Mouse (Mus musculus) forebrain, postnatal 0 days (tissue): ENCODE measurements at regions not wholly inside any gene's neighbourhood (a gene's known extent, or its start where the extent isn't known, plus 50 kb on each side); places are given as distances from the start of the nearest gene placed in this dataset.
"Not testable (repeated sequence)": the region's sequence is repeated elsewhere in the genome, so short reads cannot be mapped to it uniquely, and the experiment has no call there.

Experiments
- ATAC-seq: fragments of 200-750 bp; cut with Nextera tagmentation; 2 replicates; pipeline ENCODE4 v1.8.0; 2017; ENCODE audit warnings: mild to moderate bottlenecking, moderate library complexity
- DNase-seq: peaks from one replicate; pipeline ENCODE4 v3.0.0-alpha.2; 2015
- H3K27ac ChIP-seq: fragments of 300-500 bp; sonication (generic); 2 replicates; pipeline ENCODE4 v1.5.1; 2014; ENCODE audit warnings: low read depth, mild to moderate bottlenecking, antibody characterized with exemption, low read length, moderate library complexity, mixed read lengths
- H3K27me3 ChIP-seq: fragments of 300-500 bp; sonication (generic); 2 replicates; pipeline ENCODE4 v1.6.1; 2014; ENCODE audit warnings: mild to moderate bottlenecking, low read length, mixed read lengths; ENCODE audit not compliant: insufficient read depth
- H3K36me3 ChIP-seq: fragments of 300-500 bp; sonication (generic); 2 replicates; pipeline ENCODE4 v1.6.1; 2014; ENCODE audit warnings: mild to moderate bottlenecking, moderate library complexity; ENCODE audit not compliant: insufficient read depth
- H3K4me1 ChIP-seq: fragments of 300-500 bp; sonication (generic); 2 replicates; pipeline ENCODE4 v1.6.1; 2014; ENCODE audit warnings: antibody characterized with exemption; ENCODE audit not compliant: insufficient read depth
- H3K4me2 ChIP-seq: fragments of 300-500 bp; sonication (generic); 2 replicates; pipeline ENCODE4 v1.6.1; 2014; ENCODE audit warnings: low read depth, mild to moderate bottlenecking, moderate library complexity
- H3K4me3 ChIP-seq: fragments of 300-500 bp; sonication (generic); 2 replicates; pipeline ENCODE4 v1.5.1; 2014; ENCODE audit warnings: low read depth, low read length, mixed read lengths
- H3K9ac ChIP-seq: fragments of 300-500 bp; sonication (generic); 2 replicates; pipeline ENCODE4 v1.6.1; 2014; ENCODE audit warnings: mild to moderate bottlenecking
- H3K9me3 ChIP-seq: fragments of 300-500 bp; sonication (generic); 2 replicates; pipeline ENCODE4 v1.6.1; 2016; ENCODE audit warnings: low read length
- CTCF ChIP-seq: sonication (generic); IDR thresholded peaks from 2 replicates; pipeline ENCODE4 v1.5.1; 2016; ENCODE audit warnings: antibody characterized with exemption, control low read depth, low read depth
- whole genome bisulfite sequencing: fragments of 180-500 bp; shearing (Covaris S2); extraction: QIAGEN DNeasy Blood & Tissue Kit; methylation state at CpG from one replicate; pipeline ENCODE4 v1.1.7; 2014; 5-methylcytosine and 5-hydroxymethylcytosine counted together

DNA sequence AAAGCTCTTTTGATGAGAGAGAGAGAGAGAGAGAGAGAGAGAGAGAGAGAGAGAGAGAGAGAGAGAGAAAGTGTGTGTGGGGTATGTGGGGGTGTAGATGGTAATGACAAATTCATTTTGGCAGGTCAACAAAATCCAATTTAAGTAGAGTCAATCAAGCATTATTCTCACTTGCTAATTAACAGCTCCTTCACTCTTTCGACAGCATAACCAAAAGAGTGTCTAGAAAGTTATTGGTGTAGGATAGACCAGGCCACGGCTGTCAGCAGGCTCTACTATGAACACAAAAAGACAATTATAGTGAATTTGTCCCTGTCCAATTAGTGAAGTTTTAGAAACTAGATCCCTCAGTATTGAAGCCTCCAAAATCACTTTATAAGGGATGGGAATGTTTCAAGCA is 378.2 kb downstream of the Pcdh20 start:
- Histone ChIP-seq H3K9ac (no peak overlapping the region), H3K27ac (no peak overlapping the region), H3K4me1 (no peaks in the 10 kb centered on the region), H3K9me3 (no peaks in the 10 kb centered on the region), H3K4me2 (no peak overlapping the region), H3K4me3 (no peak overlapping the region), H3K27me3 (no peaks in the 10 kb centered on the region), H3K36me3 (no peaks in the 10 kb centered on the region)
- no peak for DNase-seq
- peak; percentile 54 for ATAC-seq
- no peak for TF ChIP-seq CTCF
- 9% methylated on average over 2 of the region's 2 CpGs for WGBS

DNA sequence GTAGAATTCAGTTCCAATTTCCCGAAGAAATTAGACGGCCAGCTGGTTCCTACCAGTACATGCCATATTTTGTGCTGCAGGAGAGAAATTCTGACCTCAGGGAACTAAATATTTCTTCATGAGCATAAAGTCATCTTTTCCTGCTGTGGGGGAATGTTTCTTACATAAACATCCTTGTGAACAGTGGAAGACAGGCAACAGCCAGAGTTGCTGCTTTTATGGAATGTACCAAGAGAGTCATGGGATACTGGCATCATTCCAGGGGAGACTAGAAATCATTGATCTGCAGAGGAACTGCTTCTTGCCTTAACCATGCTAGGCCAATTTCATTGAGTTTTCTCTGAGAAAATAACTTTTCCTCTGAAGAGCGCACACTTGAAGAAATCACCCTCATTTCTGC is 386.3 kb downstream of the Pcdh20 start:
- no peak for DNase-seq
- H3K4me2 ChIP-seq, result no peak overlapping the region
- no peak for ATAC-seq
- no peaks in the 10 kb centered on the region for H3K36me3 ChIP-seq
- H3K4me3 ChIP-seq, result no peak overlapping the region
- no peak overlapping the region for H3K9ac ChIP-seq
- no peaks in the 10 kb centered on the region for H3K4me1 ChIP-seq
- 90% methylated on average over 3 of the region's 3 CpGs for WGBS
- no peaks in the 10 kb centered on the region for H3K9me3 ChIP-seq
- TF ChIP-seq CTCF, result no peak
- H3K27ac ChIP-seq, result no peak overlapping the region
- H3K27me3 ChIP-seq, result no peaks in the 10 kb centered on the region

DNA sequence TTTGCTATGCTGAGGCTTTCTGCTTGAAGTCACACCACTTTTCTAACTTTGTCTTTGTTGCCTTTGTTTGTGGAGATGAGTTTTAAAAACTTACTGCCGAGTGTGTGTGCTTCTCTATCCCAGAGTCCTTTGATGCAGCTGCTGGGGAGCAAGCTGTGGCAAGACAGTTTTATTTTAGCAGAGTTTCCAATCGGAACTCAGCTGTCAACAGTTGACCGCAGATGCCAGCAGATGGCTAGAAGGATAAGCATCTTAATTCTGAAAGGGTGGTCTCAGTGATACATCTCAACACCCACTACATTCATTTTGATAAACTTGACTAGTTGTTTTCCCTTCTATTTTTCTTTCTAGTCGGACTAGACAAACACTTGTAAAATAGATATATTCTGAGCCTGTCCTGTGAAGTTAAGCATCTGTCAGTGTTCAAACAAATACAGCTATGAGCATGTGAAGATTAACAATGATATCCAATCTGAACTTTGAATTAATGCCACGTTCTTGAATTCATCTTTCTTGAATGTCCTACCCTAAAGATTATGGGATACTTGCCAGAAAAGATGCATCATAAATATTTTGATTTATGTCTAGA is 398.2 kb downstream of the Pcdh20 start:
- no peak overlapping the region for H3K4me2 ChIP-seq
- no peaks in the 10 kb centered on the region for H3K36me3 ChIP-seq
- ATAC-seq (no peak), DNase-seq (no peak)
- no peak overlapping the region for H3K27ac ChIP-seq
- H3K27me3 ChIP-seq, result no peaks in the 10 kb centered on the region
- H3K4me3 ChIP-seq, result no peak overlapping the region
- no peaks in the 10 kb centered on the region for H3K4me1 ChIP-seq
- 65% methylated on average over 5 of the region's 5 CpGs for WGBS
- H3K9me3 ChIP-seq, result no peaks in the 10 kb centered on the region
- TF ChIP-seq CTCF, result no peak
- no peak overlapping the region for H3K9ac ChIP-seq

DNA sequence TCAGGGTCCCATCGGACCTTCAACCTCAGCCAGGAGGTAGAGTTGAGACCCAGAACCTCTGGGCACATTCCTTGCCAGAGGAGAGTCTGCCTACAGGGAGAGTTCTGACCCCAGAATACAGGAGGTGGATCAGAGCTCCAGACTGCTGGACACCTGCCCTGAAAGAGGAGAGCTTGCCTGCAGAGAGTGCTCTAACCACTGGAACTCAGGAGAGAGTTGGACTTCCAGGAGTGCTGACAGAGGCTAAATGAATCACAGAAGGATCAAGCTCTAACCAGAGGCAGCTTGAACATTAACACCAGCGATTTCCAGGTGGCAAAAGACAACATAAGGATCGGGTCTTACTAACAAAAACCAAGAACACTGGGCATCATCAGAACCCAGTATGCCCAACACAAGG is 423.6 kb downstream of the Pcdh20 start:
- not testable (repeated sequence) for H3K4me2 ChIP-seq, DNase-seq, H3K27me3 ChIP-seq, H3K4me1 ChIP-seq, H3K27ac ChIP-seq, H3K4me3 ChIP-seq, H3K36me3 ChIP-seq, H3K9ac ChIP-seq, ATAC-seq, H3K9me3 ChIP-seq
- 91% methylated on average over 3 of the region's 3 CpGs for WGBS

- TF ChIP-seq CTCF, result no peak
- H3K36me3 ChIP-seq, result no peaks in the 10 kb centered on the region
- 59% methylated on average over 2 of the region's 2 CpGs for WGBS
Measured at GRCm38 (mm10) chr14:88013882-88014281, 457.3 kb downstream of the Pcdh20 start.

GRCm38 (mm10) chr14:88013186-88013585 is 458.0 kb downstream of the Pcdh20 start:
- Histone ChIP-seq H3K4me3 (no peak overlapping the region), H3K4me1 (no peaks in the 10 kb centered on the region), H3K9ac (no peak overlapping the region), H3K9me3 (no peaks in the 10 kb centered on the region), H3K36me3 (no peaks in the 10 kb centered on the region), H3K4me2 (no peak overlapping the region), H3K27ac (no peak overlapping the region), H3K27me3 (no peaks in the 10 kb centered on the region)
- DNase-seq, result no peak
- no peak for ATAC-seq
- no peak for TF ChIP-seq CTCF
- WGBS, result 96% methylated on average over 3 of the region's 3 CpGs

More at GRCm38 (mm10) chr14:88013882-88014281, 457.3 kb downstream of the Pcdh20 start:
- H3K4me3 ChIP-seq, result no peak overlapping the region
- no peak for DNase-seq
- no peaks in the 10 kb centered on the region for H3K9me3 ChIP-seq
- H3K9ac ChIP-seq, result no peak overlapping the region
- H3K27me3 ChIP-seq, result no peaks in the 10 kb centered on the region
- ATAC-seq, result no peak; the same call in 1 of the 2 replicates
- H3K4me1 ChIP-seq, result no peaks in the 10 kb centered on the region
- H3K27ac ChIP-seq, result no peak overlapping the region
- H3K4me2 ChIP-seq, result no peak overlapping the region

DNA sequence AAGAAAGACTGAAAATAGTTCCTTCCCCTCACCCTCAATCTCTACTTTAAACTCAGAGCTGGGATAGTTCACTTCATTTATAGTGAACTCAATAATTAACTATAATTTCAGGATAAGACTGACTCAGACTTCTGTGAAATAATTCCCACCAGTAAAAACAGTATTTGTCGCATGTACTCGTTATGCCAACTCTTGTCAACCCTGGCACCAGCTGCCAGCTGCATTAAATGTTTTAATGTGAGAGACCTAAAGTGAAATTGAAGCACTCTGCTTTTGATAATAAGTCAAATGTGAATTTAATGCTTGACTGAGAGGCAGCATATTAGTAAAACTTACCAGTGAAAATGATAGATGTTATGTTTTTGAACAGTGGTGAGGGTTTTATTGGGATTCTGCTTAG is 474.6 kb downstream of the Pcdh20 start:
- TF ChIP-seq CTCF, result no peak
- H3K36me3 ChIP-seq, result no peaks in the 10 kb centered on the region
- no peaks in the 10 kb centered on the region for H3K27me3 ChIP-seq
- no peaks in the 10 kb centered on the region for H3K9me3 ChIP-seq
- ATAC-seq, result peak; percentile 47; the same call in 1 of the 2 replicates
- H3K27ac ChIP-seq, result no peak overlapping the region
- H3K9ac ChIP-seq, result no peak overlapping the region
- no peaks in the 10 kb centered on the region for H3K4me1 ChIP-seq
- 30% methylated on average over 2 of the region's 2 CpGs for WGBS
- DNase-seq, result peak; percentile 30
- H3K4me2 ChIP-seq, result no peak overlapping the region
- no peak overlapping the region for H3K4me3 ChIP-seq
